Mouse (Mus musculus) lung, embryonic 16.5 days (tissue): ENCODE results near the gene Bcat2. TPM values are rescaled to one million over a fixed set of nuclear protein-coding genes. Genes with fewer than 3 reads are reported as not detected.

Experiments used
- ATAC-seq: fragments of 200-750 bp; cut with Nextera tagmentation; 2 replicates; pipeline ENCODE4 v1.8.0; 2017; ENCODE audit warnings: low read depth, mild to moderate bottlenecking, moderate library complexity
- H3K27ac ChIP-seq: fragments of 300-500 bp; sonication (generic); 2 replicates; pipeline ENCODE4 v1.5.1; 2014; ENCODE audit warnings: mild to moderate bottlenecking, control low read depth, low read length
- H3K27me3 ChIP-seq: fragments of 300-500 bp; sonication (generic); 2 replicates; pipeline ENCODE4 v1.6.1; 2014; ENCODE audit warnings: low read depth, low read length, mixed read lengths; ENCODE audit not compliant: control insufficient read depth, insufficient read depth
- H3K36me3 ChIP-seq: fragments of 300-500 bp; sonication (generic); 2 replicates; pipeline ENCODE4 v1.6.1; 2014; ENCODE audit warnings: low read length; ENCODE audit not compliant: control insufficient read depth, insufficient read depth
- H3K4me1 ChIP-seq: fragments of 300-500 bp; sonication (generic); replicated peaks from 2 replicates; pipeline ENCODE4 v1.6.1; 2014; ENCODE audit warnings: low read length, mixed read lengths; ENCODE audit not compliant: control insufficient read depth, insufficient read depth
- H3K4me2 ChIP-seq: fragments of 300-500 bp; sonication (generic); 2 replicates; pipeline ENCODE4 v1.6.1; 2014; ENCODE audit warnings: low read depth, low read length, control low read depth
- H3K4me3 ChIP-seq: fragments of 300-500 bp; sonication (generic); 2 replicates; pipeline ENCODE4 v1.5.1; 2014; ENCODE audit warnings: mild to moderate bottlenecking, low read length, control low read depth
- H3K9ac ChIP-seq: fragments of 300-500 bp; sonication (generic); 2 replicates; pipeline ENCODE4 v1.6.1; 2014; ENCODE audit warnings: low read length, control low read depth
- H3K9me3 ChIP-seq: fragments of 300-500 bp; sonication (generic); 2 replicates; pipeline ENCODE4 v1.6.1; 2016; ENCODE audit warnings: low read length; ENCODE audit not compliant: control insufficient read depth
- WGBS: fragments of 180-500 bp; shearing (Covaris S2); extraction: QIAGEN DNeasy Blood & Tissue Kit; methylation state at CpG from one replicate; pipeline ENCODE4 v1.1.7; 2014; 5-methylcytosine and 5-hydroxymethylcytosine counted together
- polyA plus RNA-seq: library from polyadenylated mRNA; unstranded; fragments of >200 nt; fragmentation: Nextera tagmentation; extraction: Ambion mirVana; gene quantifications from 2 replicates; pipeline ENCODE4 v1.2.1, GENCODE M21; 2015

Gene Bcat2
- polyA plus RNA-seq, 1 experiment from 2014 or later: 60.0 TPM

DNA sequence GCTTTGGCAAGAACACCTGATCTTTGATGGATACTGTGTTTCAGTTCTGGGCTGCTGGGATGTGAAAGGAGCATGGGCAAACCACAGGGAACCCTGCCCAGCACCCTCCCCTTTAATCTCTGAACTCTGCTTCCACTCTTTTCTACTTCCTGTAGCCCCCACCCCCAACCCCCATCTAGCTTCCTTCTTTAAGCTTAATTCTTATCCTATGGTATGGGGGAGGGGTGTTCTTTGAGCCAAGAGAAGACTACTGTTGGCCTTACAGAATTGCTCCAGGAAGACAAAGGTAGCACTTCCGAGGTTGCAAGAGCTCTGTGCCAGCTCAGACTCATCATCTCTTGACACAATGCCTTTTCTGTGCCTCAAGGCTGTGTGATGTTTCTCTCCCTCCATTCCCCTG, 2.0 kb downstream of the Bcat2 start:
- Histone ChIP-seq H3K4me2 (0 out of 2 replicates have a peak overlapping the region, but pooled peaks have one; percentile 66), H3K9me3 (no peaks in the 10 kb centered on the region), H3K27ac (no peak overlapping the region), H3K9ac (no peak overlapping the region), H3K4me1 (peaks cover 30% of the 10 kb centered on the region), H3K36me3 (peaks cover 5% of the 10 kb centered on the region; the same call in 1 of the 2 replicates), H3K4me3 (no peak overlapping the region), H3K27me3 (no peaks in the 10 kb centered on the region)
- WGBS: 42% methylated on average over 1 of the region's 1 CpGs
- ATAC-seq: no peak

DNA sequence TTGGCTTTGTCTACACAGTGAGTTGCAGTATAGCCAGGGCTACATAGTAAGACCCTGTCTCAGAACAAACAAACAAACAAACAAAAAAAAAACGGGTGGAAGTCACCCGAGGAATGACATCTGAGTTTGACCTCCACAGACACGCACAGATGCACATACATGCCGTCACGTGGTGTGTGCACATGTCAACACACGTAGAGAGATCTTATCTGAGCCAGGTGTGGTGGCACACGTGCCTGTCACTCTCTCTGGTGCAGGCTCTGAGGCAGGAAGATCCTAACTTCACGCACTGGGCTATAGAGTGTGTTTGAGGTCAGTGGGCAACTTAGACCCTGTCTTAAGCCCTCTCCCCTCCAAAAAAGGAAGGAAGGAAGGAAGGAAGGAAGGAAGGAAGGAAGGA, 4.0 kb downstream of the Bcat2 start:
- Histone ChIP-seq H3K36me3 (peaks cover 13% of the 10 kb centered on the region; the same call in 1 of the 2 replicates), H3K9ac (no peak overlapping the region), H3K9me3 (no peaks in the 10 kb centered on the region), H3K4me1 (peaks cover 19% of the 10 kb centered on the region), H3K27ac (no peak overlapping the region), H3K27me3 (no peaks in the 10 kb centered on the region), H3K4me2 (no peak overlapping the region), H3K4me3 (no peak overlapping the region)
- WGBS: 56% methylated on average over 8 of the region's 8 CpGs
- no peak for ATAC-seq

DNA sequence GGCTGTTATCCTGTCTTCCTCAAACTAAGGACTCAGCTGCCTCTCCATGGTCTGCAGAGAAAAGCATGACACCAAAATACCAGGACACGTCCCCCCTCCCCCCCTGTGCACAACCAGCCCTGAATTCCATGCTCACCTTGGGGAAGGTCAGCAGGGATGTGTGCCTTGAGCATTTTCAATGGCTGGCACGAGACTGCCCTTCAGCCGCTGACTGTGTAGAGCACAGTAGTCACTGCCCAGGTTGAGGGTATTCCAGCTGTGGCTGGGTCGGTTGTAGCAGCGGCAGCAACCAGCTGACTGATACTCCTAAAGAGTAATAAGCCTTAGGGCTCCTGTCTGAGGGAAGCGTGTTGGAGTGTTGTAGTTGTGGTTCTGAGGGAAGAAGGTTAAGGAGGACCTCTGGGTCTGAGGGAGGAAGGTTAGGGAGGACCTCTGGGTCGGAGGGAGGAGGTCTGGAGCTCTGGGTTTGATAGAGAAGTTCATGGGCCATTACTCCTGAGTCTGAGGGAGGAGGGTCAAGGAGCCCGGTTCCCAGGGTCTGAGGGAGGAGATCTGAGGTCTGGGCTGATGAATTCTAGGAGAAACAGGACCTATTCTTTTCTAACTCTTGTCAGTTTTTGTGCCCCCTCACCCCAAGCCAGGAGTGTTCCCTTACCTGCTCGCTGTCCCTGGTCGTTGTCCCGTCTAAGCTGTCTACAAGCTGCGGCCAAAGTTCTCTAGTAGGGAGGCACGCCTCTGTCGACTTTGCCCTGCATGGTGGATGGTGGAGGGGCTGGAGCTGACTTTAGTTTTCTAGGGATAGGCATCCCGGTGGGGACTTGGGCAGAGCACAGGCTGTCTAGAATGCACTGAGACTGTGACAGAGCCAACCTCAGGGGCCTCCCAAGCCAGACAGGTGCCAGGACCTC, 4.8 kb downstream of the Bcat2 start:
- 80% methylated on average over 15 of the region's 15 CpGs for WGBS
- Histone ChIP-seq H3K27me3 (no peaks in the 10 kb centered on the region), H3K9me3 (no peaks in the 10 kb centered on the region), H3K4me3 (no peak overlapping the region), H3K27ac (no peak overlapping the region), H3K4me2 (no peak overlapping the region), H3K9ac (no peak overlapping the region), H3K36me3 (peaks cover 15% of the 10 kb centered on the region; the same call in 1 of the 2 replicates), H3K4me1 (peaks cover 17% of the 10 kb centered on the region)
- ATAC-seq: no peak

DNA sequence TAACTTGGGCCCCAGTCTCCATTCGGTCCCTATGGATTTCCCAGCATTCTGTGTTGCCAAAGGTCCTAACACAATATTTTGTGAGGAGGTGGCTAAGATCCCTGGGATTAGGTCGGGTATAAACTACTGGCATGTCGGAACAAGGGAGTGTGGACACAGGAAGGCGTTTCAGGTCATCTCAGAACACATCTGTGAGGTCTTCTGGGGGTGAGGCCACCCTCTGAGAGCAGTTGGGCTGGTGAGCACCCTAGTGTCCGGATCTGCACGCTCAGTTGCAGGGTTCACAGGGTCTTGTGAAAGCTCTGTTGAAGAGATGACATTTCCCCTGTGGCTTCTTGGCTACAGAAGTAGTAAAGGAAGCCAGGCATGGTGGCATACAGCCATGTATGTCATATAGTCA, 16.0 kb downstream of the Bcat2 start:
- 89% methylated on average over 6 of the region's 6 CpGs for WGBS
- Histone ChIP-seq H3K9me3 (no peaks in the 10 kb centered on the region), H3K4me3 (no peak overlapping the region), H3K27me3 (no peaks in the 10 kb centered on the region), H3K4me1 (peaks cover 4% of the 10 kb centered on the region), H3K4me2 (no peak overlapping the region), H3K36me3 (peaks cover 15% of the 10 kb centered on the region), H3K9ac (no peak overlapping the region), H3K27ac (no peak overlapping the region)
- ATAC-seq: no peak

DNA sequence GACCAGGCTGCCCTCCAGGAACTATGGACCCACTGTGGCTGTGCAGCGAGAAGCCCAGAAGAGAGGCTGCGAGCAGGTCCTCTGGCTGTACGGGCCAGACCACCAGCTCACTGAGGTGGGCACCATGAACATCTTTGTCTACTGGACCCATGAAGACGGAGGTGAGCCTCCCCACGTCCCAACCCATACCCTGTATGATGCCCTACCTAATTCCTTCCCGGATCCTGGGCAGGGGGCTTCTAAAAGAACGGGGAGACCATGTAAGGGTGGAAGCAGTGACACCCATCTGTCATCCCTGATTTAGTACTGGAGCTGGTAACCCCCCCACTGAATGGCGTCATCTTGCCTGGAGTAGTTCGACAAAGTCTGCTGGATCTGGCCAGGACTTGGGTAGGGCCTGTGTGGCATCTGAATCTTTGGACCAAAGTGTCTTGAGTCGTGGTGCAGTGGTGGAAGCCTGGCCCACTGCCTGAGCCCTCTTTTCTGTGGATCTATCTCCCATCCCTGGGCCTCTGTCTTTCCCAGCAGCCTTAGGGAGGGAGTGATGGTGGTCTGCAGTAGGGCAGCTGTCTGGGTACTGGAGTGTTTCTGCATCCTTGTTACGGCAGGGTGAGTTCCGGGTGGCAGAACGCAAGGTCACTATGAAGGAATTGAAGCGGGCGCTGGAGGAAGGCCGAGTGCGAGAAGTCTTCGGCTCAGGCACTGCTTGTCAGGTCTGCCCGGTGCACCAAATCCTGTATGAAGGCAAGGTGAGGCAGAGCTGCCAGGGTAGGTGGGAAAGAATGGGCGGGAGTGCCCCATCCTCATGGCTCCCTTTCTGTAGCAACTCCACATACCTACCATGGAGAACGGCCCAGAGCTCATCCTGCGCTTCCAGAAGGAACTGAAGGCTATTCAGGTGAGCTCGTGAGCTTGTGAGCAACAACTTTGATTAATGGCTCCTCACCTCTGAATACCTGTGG, 18.0 kb downstream of the Bcat2 start:
- Histone ChIP-seq H3K36me3 (peaks cover 10% of the 10 kb centered on the region), H3K4me2 (no peak overlapping the region), H3K9ac (no peak overlapping the region), H3K27me3 (no peaks in the 10 kb centered on the region), H3K27ac (no peak overlapping the region), H3K9me3 (no peaks in the 10 kb centered on the region), H3K4me1 (peaks cover 4% of the 10 kb centered on the region), H3K4me3 (no peak overlapping the region)
- ATAC-seq: no peak
- WGBS: 92% methylated on average over 23 of the region's 23 CpGs

DNA sequence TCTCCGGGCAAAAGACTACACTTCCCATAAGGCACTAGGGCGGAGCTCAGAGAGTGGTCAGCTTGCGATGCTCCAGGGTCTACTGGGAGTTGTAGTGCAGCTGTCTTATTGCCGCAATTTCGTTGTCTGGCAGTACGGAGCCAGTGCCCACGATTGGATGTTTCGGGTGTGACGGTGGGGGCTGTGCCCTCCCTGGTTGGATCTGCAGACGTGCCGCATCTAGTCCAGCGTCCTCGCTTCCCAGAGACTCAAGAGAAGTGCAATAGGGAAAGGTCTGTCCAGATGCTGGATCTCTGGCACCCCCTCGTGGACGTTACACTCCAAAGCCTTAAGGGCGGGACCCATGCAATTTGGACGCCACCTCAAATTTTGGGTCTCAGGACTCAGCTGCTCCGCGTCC, 19.2 kb downstream of the Bcat2 start:
- H3K9me3 ChIP-seq: no peaks in the 10 kb centered on the region
- peak; percentile 99 for ATAC-seq
- H3K27me3 ChIP-seq: no peaks in the 10 kb centered on the region
- 4% methylated on average over 19 of the region's 19 CpGs for WGBS
- H3K27ac ChIP-seq: no peak overlapping the region
- peak overlapping the region; percentile 47 for H3K4me3 ChIP-seq
- H3K4me2 ChIP-seq: peak overlapping the region; percentile 63
- peaks cover 9% of the 10 kb centered on the region for H3K36me3 ChIP-seq
- H3K9ac ChIP-seq: peak overlapping the region; percentile 59
- peaks cover 4% of the 10 kb centered on the region for H3K4me1 ChIP-seq

DNA sequence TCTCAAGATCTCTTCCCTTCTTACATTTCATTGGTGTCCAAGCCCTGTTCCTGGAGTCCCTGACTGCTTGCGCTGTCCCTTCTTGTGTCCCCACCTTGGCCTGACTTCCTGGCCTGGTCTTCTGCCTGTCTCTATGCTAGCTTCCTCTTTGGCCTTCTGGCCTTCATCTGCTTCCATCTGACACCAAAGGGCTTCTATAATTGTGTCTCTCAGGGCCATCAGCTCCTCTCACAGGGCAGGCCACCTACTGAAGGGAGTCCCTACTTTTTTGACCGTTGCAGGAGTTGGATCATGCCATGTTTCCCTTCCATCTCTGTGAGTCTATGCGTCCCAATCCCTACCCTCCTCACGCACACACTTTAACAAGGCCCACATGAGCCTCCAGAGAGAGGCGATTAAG, 19.9 kb downstream of the Bcat2 start:
- peaks cover 9% of the 10 kb centered on the region for H3K36me3 ChIP-seq
- H3K27ac ChIP-seq: no peak overlapping the region
- no peak for ATAC-seq
- no peak overlapping the region for H3K4me3 ChIP-seq
- no peak overlapping the region for H3K9ac ChIP-seq
- no peak overlapping the region for H3K4me2 ChIP-seq
- WGBS: 96% methylated on average over 5 of the region's 5 CpGs
- H3K9me3 ChIP-seq: no peaks in the 10 kb centered on the region
- peaks cover 4% of the 10 kb centered on the region for H3K4me1 ChIP-seq
- no peaks in the 10 kb centered on the region for H3K27me3 ChIP-seq

DNA sequence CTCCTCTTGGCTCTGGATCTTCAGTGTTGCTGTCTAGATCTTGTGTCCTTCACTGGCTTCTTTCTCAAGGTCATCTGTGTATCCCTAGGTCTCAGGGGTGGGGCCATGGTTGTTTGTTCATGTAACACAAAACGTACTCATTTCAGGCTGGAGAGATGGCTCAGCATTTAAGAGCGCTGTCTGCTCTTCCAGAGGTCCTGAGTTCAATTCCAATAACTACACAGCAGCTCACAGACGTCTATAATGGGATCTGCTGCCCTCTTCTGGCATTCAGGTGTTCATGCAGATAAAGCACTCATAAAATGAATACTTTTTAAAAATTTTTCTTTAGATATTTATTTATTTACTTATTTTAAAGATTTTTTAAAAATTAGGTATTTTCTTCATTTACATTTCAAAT, 20.9 kb downstream of the Bcat2 start:
- Histone ChIP-seq H3K4me2 (no peak overlapping the region), H3K27me3 (no peaks in the 10 kb centered on the region), H3K4me1 (peaks cover 4% of the 10 kb centered on the region), H3K4me3 (no peak overlapping the region), H3K9ac (no peak overlapping the region), H3K36me3 (peaks cover 3% of the 10 kb centered on the region), H3K27ac (no peak overlapping the region), H3K9me3 (no peaks in the 10 kb centered on the region)
- WGBS: 63% methylated on average over 3 of the region's 3 CpGs
- no peak for ATAC-seq

DNA sequence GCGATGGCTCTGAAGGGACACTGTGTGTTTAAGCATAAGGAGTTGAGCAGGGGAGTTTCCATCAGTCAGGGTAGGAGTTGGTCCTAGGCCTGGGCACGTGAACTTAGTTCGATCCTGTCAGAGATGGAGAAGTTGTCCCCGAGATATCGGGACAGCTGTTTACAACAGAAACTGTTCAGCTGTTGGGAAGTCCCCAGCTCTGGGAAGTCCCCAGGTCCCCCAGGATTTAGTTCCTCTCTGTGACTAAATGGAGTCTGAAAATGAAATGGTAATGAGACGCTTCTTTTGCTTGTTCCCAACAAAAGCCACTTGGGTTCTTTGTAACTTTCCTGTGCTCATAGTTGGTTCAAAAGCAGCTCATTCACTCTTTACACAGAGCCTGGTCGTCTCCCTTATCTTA, 21.9 kb downstream of the Bcat2 start:
- Histone ChIP-seq H3K27ac (no peak overlapping the region), H3K36me3 (no peaks in the 10 kb centered on the region), H3K9ac (no peak overlapping the region), H3K4me3 (no peak overlapping the region), H3K9me3 (no peaks in the 10 kb centered on the region), H3K4me2 (no peak overlapping the region), H3K27me3 (no peaks in the 10 kb centered on the region), H3K4me1 (peaks cover 4% of the 10 kb centered on the region)
- WGBS: 62% methylated on average over 7 of the region's 7 CpGs
- ATAC-seq: no peak
